Mouse (Mus musculus) heart, adult 2 months (tissue): ENCODE data around the gene Mob3b. TPM values are rescaled to one million over a fixed set of nuclear protein-coding genes. Genes with fewer than 3 reads are reported as not detected.
A peak's percentile ranks its signal among the peaks of the same experiment; 100 is the strongest.

Source experiments
- DNase-seq, 2 experiments: peaks; one replicate each; pipeline ENCODE4 v3.0.0; 2021
- H3K27ac ChIP-seq: fragments of 200-600 bp; 2 replicates; pipeline ENCODE4 v1.8.1; 2022
- H3K27me3 ChIP-seq: fragments of 200-500 bp; 2 replicates; pipeline ENCODE4 v1.6.1; 2012; ENCODE audit warnings: mild to moderate bottlenecking, low read length, inconsistent platforms, mixed read lengths; ENCODE audit not compliant: control insufficient read depth, insufficient read depth
- H3K36me3 ChIP-seq: fragments of 200-500 bp; 2 replicates; pipeline ENCODE4 v1.6.1; 2012; ENCODE audit warnings: low read length, inconsistent platforms; ENCODE audit not compliant: control insufficient read depth, insufficient read depth
- H3K4me1 ChIP-seq: fragments of 200-500 bp; 2 replicates; pipeline ENCODE4 v1.6.1; 2011; ENCODE audit warnings: low read length; ENCODE audit not compliant: control insufficient read depth, insufficient read depth
- H3K4me3 ChIP-seq: fragments of 200-600 bp; 2 replicates; pipeline ENCODE4 v1.8.1; 2022
- H3K79me2 ChIP-seq: fragments of 200-500 bp; replicated peaks from 2 replicates; pipeline ENCODE4 v1.6.1; 2012; ENCODE audit warnings: mild to moderate bottlenecking, inconsistent platforms, low read length, moderate library complexity, mixed read lengths; ENCODE audit not compliant: control insufficient read depth, insufficient read depth
- H3K9ac ChIP-seq: fragments of 200-500 bp; 2 replicates; pipeline ENCODE4 v1.6.1; 2012; ENCODE audit warnings: low read depth, mild to moderate bottlenecking, control low read depth, inconsistent platforms, low read length, mixed read lengths
- CTCF ChIP-seq: fragments of 200-600 bp; IDR thresholded peaks from 2 replicates; pipeline ENCODE4 v1.8.1; 2022; ENCODE audit warnings: antibody characterized with exemption, mild to moderate bottlenecking, moderate library complexity
- EP300 ChIP-seq: fragments of 200-500 bp; IDR thresholded peaks from 2 replicates; pipeline ENCODE4 v1.6.1; 2011; ENCODE audit warnings: low read depth, low read length, control low read depth; ENCODE audit not compliant: insufficient read depth
- POLR2A ChIP-seq: fragments of 200-500 bp; IDR thresholded peaks from 2 replicates; pipeline ENCODE4 v1.6.1; 2011; ENCODE audit warnings: mild to moderate bottlenecking, low read depth, low read length, control low read depth; ENCODE audit not compliant: insufficient read depth
- WGBS: fragments of 180-500 bp; shearing (Covaris S2); methylation state at CpG from one replicate; pipeline ENCODE4 v1.1.7; 2018; 5-methylcytosine and 5-hydroxymethylcytosine counted together
- intact Hi-C: fragments of 180-260 bp; cut with DNase I; formaldehyde crosslinking; loops from one replicate; pipeline ENCODE4 v1.15.1; 2025
- polyA plus RNA-seq: library from polyadenylated mRNA; depleted of rRNA; stranded (reverse); fragments of >200 nt; gene quantifications from 2 replicates; pipeline ENCODE4 v1.2.3, GENCODE M21; 2012
- total RNA-seq, 2 experiments: library from RNA; stranded (reverse); gene quantifications; 2 replicates each; pipeline ENCODE4 v1.2.3; 2021

Mob3b gene
- total and polyA plus RNA-seq, 3 experiments = 0.66 to 1.4 (median 1.2) TPM

DNA sequence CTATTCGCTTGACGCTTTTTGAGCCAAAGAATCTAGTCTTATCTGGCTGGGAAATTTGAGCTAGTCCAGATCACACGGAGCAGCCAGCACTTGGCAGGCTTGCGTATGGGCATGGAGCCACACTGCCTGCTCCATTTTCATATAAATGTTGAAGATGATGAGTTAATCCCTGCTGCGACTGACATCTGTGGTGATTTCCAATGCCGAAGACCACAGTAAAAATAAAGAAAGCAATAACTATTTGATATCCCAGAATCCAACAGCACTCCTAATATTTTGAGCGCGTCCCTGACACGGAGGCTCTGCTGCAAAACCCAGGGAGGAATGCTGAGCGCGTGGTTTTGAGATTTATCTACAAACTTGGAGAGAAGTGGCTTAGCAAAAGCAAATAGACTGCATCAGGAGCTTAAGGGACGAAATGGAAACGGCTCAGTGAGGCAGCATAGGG, 180.9 kb downstream of the Mob3b start:
- peak; percentile 66 to 68 for DNase-seq

DNA sequence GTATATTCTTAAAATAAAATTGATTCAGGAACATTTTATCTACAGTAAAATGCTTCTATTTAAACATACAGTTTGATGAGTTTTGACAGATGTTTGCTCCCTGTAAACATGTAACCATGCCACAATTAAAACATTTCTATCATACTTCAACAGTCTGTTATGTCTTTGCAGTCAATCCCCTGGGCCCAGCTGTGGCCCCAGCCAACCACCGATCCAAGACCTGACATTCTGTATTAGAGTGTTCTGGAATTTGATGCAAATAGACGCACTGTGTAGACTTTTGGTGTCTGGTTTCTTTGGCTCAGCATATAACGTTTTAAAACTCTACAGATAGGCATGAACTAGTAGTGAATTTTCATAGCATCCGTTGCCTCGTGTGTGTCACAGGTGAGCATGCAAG, 182.5 kb downstream of the Mob3b start:
- intact Hi-C loops = no loop called here

More for the DNA sequence above, 180.9 kb downstream of the Mob3b start:
- Histone ChIP-seq H3K4me1 (peaks cover 4% of the 10 kb centered on the region; the same call in 1 of the 2 replicates), H3K36me3 (no peaks in the 10 kb centered on the region), H3K79me2 (no peaks in the 10 kb centered on the region), H3K4me3 (peak overlapping the region; percentile 19), H3K9ac (no peak overlapping the region), H3K27me3 (no peaks in the 10 kb centered on the region), H3K27ac (no peak overlapping the region)
- TF ChIP-seq EP300 (no peak), CTCF (no peak), POLR2A (no peak)
- intact Hi-C loops = no loop called here
- WGBS = 29% methylated on average over 13 of the region's 13 CpGs

DNA sequence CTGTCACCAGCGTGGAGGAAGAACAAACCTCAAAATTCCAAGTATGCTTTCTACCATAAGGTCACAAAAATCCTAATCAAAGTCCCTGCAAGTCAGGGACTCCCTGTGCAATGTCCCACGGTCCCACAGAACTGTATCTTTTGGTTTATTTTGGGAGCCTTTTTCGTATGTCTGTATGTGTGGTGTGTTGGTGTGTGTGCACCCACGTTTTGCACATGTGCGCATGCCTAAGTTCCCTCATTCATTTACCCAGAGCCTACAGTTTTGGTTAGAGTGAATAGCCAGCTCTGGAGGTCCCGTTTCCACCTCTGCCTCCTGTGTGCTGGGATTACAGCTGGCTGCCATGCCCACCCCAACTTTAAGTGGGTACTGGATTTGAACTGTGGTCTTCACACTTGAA, 189.7 kb downstream of the Mob3b start:
- Histone ChIP-seq H3K27me3 (no peaks in the 10 kb centered on the region), H3K36me3 (no peaks in the 10 kb centered on the region), H3K4me1 (no peaks in the 10 kb centered on the region), H3K79me2 (no peaks in the 10 kb centered on the region), H3K4me3 (no peak overlapping the region), H3K9ac (no peak overlapping the region), H3K27ac (no peak overlapping the region)
- 83% methylated on average over 6 of the region's 6 CpGs for WGBS
- no peak for TF ChIP-seq CTCF
- TF ChIP-seq POLR2A = no peak
- no peak for TF ChIP-seq EP300
- DNase-seq = no peak
- intact Hi-C loops = no loop called here

More for the DNA sequence above, 182.5 kb downstream of the Mob3b start:
- Histone ChIP-seq H3K9ac (no peak overlapping the region), H3K79me2 (no peaks in the 10 kb centered on the region), H3K36me3 (no peaks in the 10 kb centered on the region), H3K27me3 (no peaks in the 10 kb centered on the region), H3K4me1 (peaks cover 4% of the 10 kb centered on the region; the same call in 1 of the 2 replicates), H3K27ac (no peak overlapping the region), H3K4me3 (no peak overlapping the region)
- DNase-seq = no peak
- WGBS = 69% methylated on average over 5 of the region's 5 CpGs
- TF ChIP-seq CTCF = no peak
- TF ChIP-seq EP300 = no peak
- no peak for TF ChIP-seq POLR2A

DNA sequence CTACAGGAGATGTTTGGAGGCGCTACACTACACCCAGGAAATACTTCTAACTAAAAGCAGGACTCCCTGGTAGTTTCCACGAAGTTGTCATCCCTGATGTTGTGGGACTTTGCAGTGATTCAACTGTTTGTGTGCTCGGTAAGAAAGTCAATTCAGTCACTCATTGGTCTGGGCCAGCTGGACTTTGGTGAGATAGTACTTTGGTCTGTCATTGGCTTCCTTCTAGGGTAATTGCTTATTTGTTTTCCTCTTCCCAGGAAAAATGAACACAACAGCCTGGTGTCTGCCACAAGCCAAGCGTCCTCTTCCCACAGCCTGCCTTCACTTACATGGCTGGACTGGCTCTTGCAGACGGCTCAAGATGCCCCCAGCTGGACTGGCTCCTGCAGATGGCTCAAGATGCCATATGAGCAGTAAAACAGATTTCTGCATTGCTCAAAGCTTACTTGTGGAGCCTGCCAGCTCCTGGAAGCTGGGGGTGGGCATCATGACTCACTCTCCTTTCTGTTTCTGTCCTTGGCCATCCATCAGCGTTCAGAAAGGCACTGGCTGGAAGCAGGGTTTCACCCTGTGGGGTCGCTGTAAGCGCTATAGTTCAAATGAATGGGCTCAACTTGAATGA, 190.8 kb downstream of the Mob3b start:
- Histone ChIP-seq H3K9ac (no peak overlapping the region), H3K4me1 (no peaks in the 10 kb centered on the region), H3K4me3 (no peak overlapping the region), H3K79me2 (no peaks in the 10 kb centered on the region), H3K36me3 (no peaks in the 10 kb centered on the region), H3K27ac (no peak overlapping the region), H3K27me3 (no peaks in the 10 kb centered on the region)
- DNase-seq = no peak
- no peak for TF ChIP-seq EP300
- TF ChIP-seq POLR2A = no peak
- TF ChIP-seq CTCF = no peak
- intact Hi-C loops = no loop called here
- 81% methylated on average over 8 of the region's 8 CpGs for WGBS

DNA sequence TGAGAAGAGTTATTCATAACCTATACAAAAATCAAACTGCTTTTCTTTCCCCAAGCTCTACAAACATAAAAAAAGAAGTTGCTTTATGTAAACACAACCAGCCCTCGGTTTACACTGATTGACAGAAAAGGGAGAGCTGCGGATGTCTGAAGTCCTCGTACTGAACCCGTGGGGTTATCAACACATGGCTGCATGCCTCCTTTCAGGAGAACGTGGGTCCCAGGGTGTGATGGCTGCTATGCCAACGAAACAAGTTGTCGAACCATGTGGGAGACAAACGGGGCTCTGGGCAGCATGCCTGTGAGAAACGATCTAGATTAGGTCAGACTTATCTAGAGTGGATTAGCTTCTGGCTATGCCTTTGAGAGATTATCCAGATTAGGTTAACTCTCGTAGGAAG, 192.4 kb downstream of the Mob3b start:
- TF ChIP-seq EP300 = no peak
- no peak for TF ChIP-seq POLR2A
- TF ChIP-seq CTCF = no peak
- Histone ChIP-seq H3K9ac (no peak overlapping the region), H3K4me3 (no peak overlapping the region), H3K79me2 (no peaks in the 10 kb centered on the region), H3K4me1 (no peaks in the 10 kb centered on the region), H3K27ac (no peak overlapping the region), H3K27me3 (no peaks in the 10 kb centered on the region), H3K36me3 (no peaks in the 10 kb centered on the region)
- 39% methylated on average over 10 of the region's 10 CpGs for WGBS
- DNase-seq = no peak
- intact Hi-C loops = loop anchor here (5.0 kb wide), 1 partner anchor 42 kb away; no protein-coding TSS in a partner anchor

DNA sequence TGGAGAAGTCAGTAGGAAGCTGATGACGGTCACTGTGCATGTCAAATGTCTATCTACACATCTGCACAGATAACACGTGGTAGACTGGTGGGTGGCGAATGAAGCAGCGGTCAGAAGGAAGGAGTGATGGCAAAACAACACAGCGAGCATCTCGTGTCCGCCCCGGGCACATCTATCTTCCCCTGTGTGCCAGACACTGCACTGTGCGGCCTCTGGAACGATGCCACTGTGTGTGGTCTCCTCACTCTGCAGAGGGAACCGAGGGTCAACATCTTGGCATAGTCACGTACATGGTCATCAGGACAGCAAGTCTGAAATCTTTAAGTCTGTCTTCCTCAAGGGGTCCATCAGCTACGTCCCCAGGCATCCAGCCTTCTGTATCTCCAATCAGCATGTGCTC, 193.3 kb downstream of the Mob3b start:
- no peaks in the 10 kb centered on the region for H3K36me3 ChIP-seq
- H3K4me3 ChIP-seq = no peak overlapping the region
- no peaks in the 10 kb centered on the region for H3K79me2 ChIP-seq
- no peaks in the 10 kb centered on the region for H3K27me3 ChIP-seq
- H3K4me1 ChIP-seq = no peaks in the 10 kb centered on the region
- DNase-seq = no peak
- H3K9ac ChIP-seq = no peak overlapping the region
- no peak overlapping the region for H3K27ac ChIP-seq
- TF ChIP-seq EP300 (no peak), POLR2A (no peak), CTCF (no peak)
- WGBS = 75% methylated on average over 13 of the region's 13 CpGs
- intact Hi-C loops = loop anchor here (5.0 kb wide), 1 partner anchor 43 kb away; no protein-coding TSS in a partner anchor
